In the genomic region with DNA sequence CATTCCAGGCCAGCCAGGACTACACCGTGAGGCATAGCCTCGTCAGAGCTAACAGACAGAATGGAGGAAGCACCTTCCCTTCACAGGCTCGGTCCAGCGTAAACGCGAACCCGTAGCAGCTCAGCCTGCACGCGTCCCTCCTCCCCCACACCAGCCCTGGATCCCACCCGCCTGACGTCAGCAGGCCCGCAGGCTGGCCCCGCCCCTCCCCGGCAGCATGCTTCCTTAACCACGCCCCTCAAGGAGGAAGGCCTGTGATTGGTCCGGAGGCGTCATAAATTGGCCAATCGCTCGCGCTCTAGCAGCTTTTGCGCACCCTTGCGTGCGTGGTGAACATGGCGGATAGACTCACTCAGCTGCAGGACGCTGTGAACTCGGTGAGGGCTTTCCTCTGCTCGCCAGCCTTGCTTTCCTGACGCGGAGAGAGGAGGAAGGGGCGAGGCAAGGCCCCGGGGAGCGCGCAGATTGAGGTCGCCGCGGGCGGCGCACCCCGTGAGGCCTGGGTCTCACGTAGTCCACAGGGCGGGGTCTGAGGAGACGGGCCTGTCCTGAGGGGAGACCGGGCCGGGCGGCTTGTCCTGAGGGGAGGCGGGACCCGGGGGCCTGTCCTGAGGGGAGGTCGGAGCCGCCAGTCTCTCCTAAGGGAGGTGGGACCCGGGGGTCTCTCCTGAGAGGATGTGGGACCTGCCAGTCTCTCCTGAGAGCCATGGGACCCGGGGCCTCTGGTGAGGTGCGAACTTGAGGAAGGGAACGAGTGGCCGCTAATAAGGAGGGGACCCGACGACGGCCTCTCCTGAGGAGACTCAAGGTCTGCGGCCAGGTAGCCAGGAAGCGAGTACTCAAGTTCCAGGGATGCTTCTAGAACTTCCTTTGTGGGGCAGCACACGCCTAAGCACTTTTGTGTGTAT, we compare ENCODE assay signal across 8 mouse cellular contexts. TPM values are rescaled to one million over a fixed set of nuclear protein-coding genes. Genes with fewer than 3 reads are reported as not detected.
DNase-seq lines count a peak whose midpoint lies in the region; ATAC-seq lines count a peak whose summit lies in the region.

Med21 (plus strand) TSS at position 272 of the 908 bp plus-strand sequence.
Tm7sf3 (minus strand) TSS at position 549 of the 908 bp plus-strand sequence.

- no peaks in the 10 kb centered on the region for H3K9me3 ChIP-seq in heart, embryonic 10.5 days
- no peaks in the 10 kb centered on the region for H3K9me3 ChIP-seq in kidney, embryonic 15.5 days (replicated peaks)

- ATAC-seq in erythroblast, adult 5-6 weeks (replicated peaks; ENCODE audit: low FRiP score, poor library complexity, severe bottlenecking), result peak; percentile 91
- peak; percentile 97 for ATAC-seq in kidney, embryonic 15.5 days (replicated peaks; ENCODE audit: low FRiP score)
- ATAC-seq in monocyte, adult 5-6 weeks (replicated peaks; ENCODE audit: insufficient number of reproducible peaks, low FRiP score, low TSS enrichment, poor library complexity, severe bottlenecking), result peak; percentile 98

- H3K4me2 ChIP-seq in kidney, embryonic 15.5 days, result peak within 1 kb of the TSS; percentile 70

- WGBS in heart, embryonic 10.5 days, result under 1% methylated on average over 57 of the region's 60 CpGs
- whole genome bisulfite sequencing in kidney, embryonic 15.5 days, result under 1% methylated on average over 60 of the region's 60 CpGs

- peak within 1 kb of the TSS; percentile 86 for H3K9ac ChIP-seq in kidney, embryonic 15.5 days

- no peaks in the 10 kb centered on the region for H3K36me3 ChIP-seq in heart, embryonic 10.5 days
- H3K36me3 ChIP-seq in kidney, embryonic 15.5 days, result 0 out of 2 replicates have a peak, but pooled peaks cover 6% of the 10 kb centered on the region

- H3K4me3 ChIP-seq in heart, embryonic 10.5 days, result peak within 1 kb of the TSS; percentile 90
- H3K4me3 ChIP-seq in kidney, embryonic 15.5 days (replicated peaks), result peak within 1 kb of the TSS; percentile 88

- peak within 1 kb of the TSS; percentile 99 for H3K27ac ChIP-seq in heart, embryonic 10.5 days
- H3K27ac ChIP-seq in kidney, embryonic 15.5 days, result peak within 1 kb of the TSS; percentile 97

- H3K27me3 ChIP-seq in heart, embryonic 10.5 days (ENCODE audit: insufficient read depth, poor library complexity, severe bottlenecking), result no peaks in the 10 kb centered on the region
- no peaks in the 10 kb centered on the region for H3K27me3 ChIP-seq in kidney, embryonic 15.5 days

- H3K4me1 ChIP-seq in heart, embryonic 10.5 days, result peaks cover 8% of the 10 kb centered on the region
- peaks cover 15% of the 10 kb centered on the region for H3K4me1 ChIP-seq in kidney, embryonic 15.5 days

- peak; percentile 98 to 99 for DNase-seq in B cell, adult 2 months
- DNase-seq in brain, adult 2 months (ENCODE audit: low read depth, low spot score), result peak; percentile 99
- DNase-seq in heart, embryonic 10.5 days (ENCODE audit: low spot score), result peak; percentile 99
- peak; percentile 99 for DNase-seq in liver
- DNase-seq in spleen, postnatal 4 days (ENCODE audit: low spot score in 2 of 2), result peak; percentile 99

RNA-seq across cellular contexts. Expression of gene Med21, which starts in this region (rescaled TPM):
- 59.4 and 67.9 TPM in 2 replicates for total RNA-seq in erythroblast, adult 5-6 weeks (2015; ENCODE audit: low replicate concordance)
- 55.9 and 96.7 TPM in 2 replicates for total RNA-seq in erythroblast, adult 5-6 weeks (2017; ENCODE audit: low replicate concordance)
- polyA plus RNA-seq in heart, embryonic 10.5 days (2016; fragmentation: Nextera tagmentation; extraction: Ambion mirVana), result 123 and 129 TPM in 2 replicates
- polyA plus RNA-seq in kidney, embryonic 15.5 days (2015; fragmentation: Nextera tagmentation; extraction: Ambion mirVana), result 137 and 154 TPM in 2 replicates
- 67.9 to 97.9 TPM (median 85.9 TPM) in 3 replicates for total RNA-seq in monocyte, adult 5-6 weeks (2017)

RNA-seq across cellular contexts. Expression of gene Tm7sf3, which starts in this region (rescaled TPM):
- 18.6 and 27.8 TPM in 2 replicates for total RNA-seq in erythroblast, adult 5-6 weeks (2015; ENCODE audit: low replicate concordance)
- 33.0 TPM in 2 replicates for total RNA-seq in erythroblast, adult 5-6 weeks (2017; ENCODE audit: low replicate concordance)
- polyA plus RNA-seq in heart, embryonic 10.5 days (2016; fragmentation: Nextera tagmentation; extraction: Ambion mirVana), result 38.3 and 46.9 TPM in 2 replicates
- polyA plus RNA-seq in kidney, embryonic 15.5 days (2015; fragmentation: Nextera tagmentation; extraction: Ambion mirVana), result 36.5 and 37.0 TPM in 2 replicates
- 20.2 to 24.6 TPM (median 21.3 TPM) in 3 replicates for total RNA-seq in monocyte, adult 5-6 weeks (2017)

Comparison
In these comparisons a context has a peak if more than half of its experiments do, and no peak if none do; other contexts are left out.
1. Peak in every context shown above with its lines: DNase-seq, ATAC-seq, H3K4me3 ChIP-seq and H3K27ac ChIP-seq.